Mouse (Mus musculus) spleen, adult 2 months (tissue): Measurements from ENCODE around the gene Wasf2.

Experiments used
- CTCF ChIP-seq: fragments of 200-500 bp; IDR thresholded peaks from 2 replicates; pipeline ENCODE4 v1.5.1; 2011; ENCODE audit warnings: mild to moderate bottlenecking, inconsistent platforms; ENCODE audit not compliant: insufficient read depth, insufficient read length, insufficient replicate concordance; ENCODE audit errors: extremely low read depth
- POLR2A ChIP-seq: fragments of 200-500 bp; IDR thresholded peaks from 2 replicates; pipeline ENCODE4 v1.6.1; 2011; ENCODE audit warnings: low read depth, low read length, inconsistent platforms

- TF ChIP-seq CTCF (no peak), POLR2A (no peak)
Observed at GRCm38 (mm10) chr4:133127894-133128293, 2.4 kb upstream of the Wasf2 start.
